Mouse (Mus musculus) mature B cell (primary cell): ENCODE results near the gene Arhgef6.

Experiments used
- in situ Hi-C: fragments of 300-500 bp; cut with MboI; formaldehyde crosslinking; loops from 2 replicates; pipeline ENCODE4 v1.14.3; 2019

Arhgef6 gene

DNA sequence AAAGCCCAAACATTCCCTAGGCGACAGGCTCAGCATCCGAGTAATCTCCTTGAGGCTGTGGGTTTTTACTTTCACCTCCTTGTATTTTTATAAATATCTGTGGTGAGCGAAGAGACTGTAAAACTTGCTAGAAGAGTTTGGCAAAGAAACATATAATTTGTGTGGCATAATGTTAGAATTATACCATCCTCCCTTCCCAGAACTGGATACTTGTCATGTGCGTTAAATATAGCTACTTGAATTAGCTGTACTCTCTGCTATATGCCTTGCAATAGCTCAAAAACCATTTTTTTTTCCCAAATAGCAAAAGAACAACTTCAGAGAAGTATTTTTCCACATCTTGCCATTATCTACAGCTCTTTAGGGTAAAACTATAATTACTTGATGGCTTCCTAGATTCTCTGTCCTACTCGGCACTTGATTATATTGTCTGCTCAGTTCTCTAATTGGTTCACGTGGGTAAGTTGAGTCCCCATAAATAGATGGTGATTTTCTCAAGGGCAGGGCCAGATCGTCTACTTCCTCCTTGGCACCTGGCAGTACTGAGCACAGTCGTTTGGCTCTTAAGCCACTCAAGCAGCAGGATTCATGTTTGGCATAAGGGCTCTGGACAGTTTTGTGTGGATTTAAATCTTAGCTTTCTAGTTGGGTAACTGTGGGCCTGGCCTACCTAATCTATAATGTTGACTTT lies 35.2 kb downstream of the Arhgef6 start:
- in situ Hi-C loops: no loop called here

DNA sequence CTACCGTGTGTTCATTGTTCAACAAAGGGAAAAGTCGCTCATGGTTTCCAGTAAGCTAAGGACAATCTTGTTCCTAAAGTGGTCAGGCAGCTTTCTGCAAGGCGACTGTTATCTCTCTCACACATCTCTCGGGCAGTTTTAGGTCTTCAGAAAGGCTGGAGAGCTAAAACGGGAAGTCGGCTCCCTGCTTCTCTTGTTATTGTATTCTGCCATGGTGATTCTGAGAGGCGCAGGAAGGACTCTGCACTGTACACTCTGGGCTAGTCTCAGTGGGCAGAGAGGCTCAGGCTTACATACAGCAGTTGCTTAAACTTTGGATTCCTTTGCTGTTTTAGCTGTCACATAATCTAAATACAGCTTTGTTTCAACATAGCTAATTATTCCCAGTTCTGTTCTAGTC lies 39.6 kb downstream of the Arhgef6 start:
- in situ Hi-C loops: no loop called here

DNA sequence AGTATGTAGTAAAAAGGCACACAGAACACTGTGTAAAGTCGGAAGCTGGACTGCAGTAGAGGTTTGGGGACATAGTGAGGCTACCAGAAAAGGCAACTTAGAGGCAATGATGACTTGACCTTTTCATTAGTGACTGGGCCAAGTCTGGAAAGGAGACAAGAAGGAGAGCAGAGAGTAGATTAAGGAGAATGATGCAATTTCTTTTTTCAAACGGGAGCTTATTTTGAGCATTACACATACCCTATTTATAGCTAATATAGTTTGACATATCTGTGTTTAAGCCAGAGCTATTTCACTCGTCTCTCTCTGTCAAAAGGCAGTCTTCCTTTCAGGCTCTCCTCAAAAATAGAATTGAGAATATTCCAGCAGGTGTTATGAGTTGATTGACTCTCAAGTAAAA lies 50.1 kb downstream of the Arhgef6 start:
- in situ Hi-C loops: no loop called here

DNA sequence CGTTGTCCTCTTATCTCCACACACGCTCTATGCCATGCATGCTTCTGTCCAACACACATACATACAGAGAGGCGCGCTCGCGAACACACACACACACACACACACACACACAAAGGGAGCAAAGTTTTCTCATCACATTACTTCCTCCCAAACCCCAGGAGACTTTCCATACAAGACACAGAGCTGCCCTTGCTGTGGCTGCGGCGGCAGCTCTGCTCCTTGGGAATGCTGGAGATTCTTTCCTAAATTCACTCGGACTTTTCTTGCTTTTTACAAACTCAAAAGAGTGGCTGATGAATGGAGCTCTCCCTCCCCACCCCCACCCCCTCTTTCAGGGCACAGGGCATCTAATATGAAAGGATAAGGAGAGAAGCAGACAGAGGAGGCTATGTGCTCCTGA lies 52.2 kb downstream of the Arhgef6 start:
- in situ Hi-C loops: no loop called here

DNA sequence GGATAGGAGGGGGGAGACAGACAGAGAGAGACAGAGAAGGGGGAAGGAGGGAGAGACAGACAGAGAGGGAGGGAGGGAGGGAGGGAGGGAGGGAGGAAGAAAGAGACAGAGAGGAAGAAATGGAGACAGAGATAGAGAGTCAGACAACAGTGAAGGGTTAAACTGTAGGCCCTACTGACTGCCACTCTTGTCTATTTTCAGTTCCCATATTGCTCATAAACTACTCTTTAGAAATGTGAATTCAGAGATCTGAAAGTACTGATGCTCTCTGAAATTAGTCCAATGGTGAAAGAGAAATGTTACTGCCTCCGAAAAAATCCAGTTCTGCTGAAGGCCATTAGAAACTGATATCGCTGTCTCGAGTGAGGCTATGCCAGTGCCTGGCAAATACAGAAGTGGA lies 56.3 kb downstream of the Arhgef6 start:
- in situ Hi-C loops: no loop called here

DNA sequence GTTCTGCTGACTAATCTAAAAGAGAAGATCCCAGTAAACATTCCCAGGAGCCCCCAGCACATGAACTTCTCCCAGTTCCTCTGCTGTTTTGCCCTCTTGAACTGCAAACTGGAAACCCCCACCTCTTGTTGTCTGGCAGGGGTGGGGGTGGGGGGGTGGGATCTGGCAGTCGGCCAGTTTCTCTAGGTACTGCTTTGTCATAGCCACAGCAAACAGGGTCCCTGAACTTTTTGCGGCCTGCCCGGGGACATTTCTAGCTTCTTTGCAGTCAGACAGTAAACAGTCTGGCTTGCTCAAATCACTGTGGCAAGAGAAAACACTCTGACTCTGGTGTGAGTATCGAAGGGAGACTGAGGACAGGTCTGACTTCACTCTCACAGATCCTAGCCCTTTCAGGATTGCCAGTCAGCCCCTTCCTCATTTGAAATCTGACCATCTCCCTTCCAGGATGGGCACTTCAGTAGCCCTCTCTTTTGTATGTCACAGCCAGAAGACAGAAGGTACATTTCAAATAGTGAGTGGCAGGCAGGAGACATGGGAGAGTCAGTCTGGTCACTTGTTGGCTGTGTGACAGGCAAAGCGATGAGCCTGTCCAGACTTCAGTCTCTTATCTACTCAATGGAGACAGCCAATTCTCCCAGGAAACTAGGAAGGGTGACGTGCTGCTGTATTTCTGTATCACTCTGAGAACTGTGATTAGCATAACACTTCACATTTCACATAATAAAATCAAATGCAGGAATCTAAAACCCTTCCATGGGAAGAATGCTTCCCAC lies 60.8 kb downstream of the Arhgef6 start:
- in situ Hi-C loops: no loop called here

DNA sequence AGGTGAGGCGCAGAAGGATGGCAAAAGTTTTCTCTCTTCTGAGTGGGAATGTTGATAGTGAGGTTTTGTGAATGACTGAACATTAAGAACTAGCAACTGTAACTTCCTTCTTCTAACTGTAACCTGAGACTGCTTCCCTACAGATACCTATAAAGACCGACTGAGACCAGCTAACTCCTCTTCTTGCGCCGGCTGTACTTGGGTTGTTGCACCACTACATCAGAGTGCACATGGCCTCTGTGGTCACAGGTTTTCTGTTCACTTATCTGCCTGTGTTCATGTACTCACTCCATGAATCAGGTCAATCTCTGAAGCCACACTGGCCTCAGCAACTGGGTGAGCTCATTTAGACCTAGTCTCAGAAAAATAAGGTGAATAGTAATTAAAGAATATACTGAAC lies 75.0 kb downstream of the Arhgef6 start:
- in situ Hi-C loops: no loop called here

DNA sequence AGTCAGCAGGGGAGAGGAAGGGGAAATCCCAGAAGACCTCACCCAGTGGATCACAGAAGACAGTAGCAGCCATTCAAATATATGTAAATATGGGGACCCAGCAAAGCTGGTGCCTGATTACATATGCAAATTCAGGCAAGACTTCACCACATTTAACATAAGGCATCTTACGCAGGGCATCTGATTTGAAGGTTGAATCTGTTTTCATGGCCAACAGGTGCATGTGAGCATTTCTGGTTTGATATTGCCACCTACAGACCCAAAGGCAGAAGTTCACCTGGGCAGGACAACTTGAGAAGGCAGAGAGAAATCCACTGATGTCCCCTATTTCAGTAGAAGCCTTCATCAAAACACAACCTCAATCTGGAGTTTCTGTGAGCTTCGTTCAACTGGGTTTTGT lies 77.8 kb downstream of the Arhgef6 start:
- in situ Hi-C loops: no loop called here

DNA sequence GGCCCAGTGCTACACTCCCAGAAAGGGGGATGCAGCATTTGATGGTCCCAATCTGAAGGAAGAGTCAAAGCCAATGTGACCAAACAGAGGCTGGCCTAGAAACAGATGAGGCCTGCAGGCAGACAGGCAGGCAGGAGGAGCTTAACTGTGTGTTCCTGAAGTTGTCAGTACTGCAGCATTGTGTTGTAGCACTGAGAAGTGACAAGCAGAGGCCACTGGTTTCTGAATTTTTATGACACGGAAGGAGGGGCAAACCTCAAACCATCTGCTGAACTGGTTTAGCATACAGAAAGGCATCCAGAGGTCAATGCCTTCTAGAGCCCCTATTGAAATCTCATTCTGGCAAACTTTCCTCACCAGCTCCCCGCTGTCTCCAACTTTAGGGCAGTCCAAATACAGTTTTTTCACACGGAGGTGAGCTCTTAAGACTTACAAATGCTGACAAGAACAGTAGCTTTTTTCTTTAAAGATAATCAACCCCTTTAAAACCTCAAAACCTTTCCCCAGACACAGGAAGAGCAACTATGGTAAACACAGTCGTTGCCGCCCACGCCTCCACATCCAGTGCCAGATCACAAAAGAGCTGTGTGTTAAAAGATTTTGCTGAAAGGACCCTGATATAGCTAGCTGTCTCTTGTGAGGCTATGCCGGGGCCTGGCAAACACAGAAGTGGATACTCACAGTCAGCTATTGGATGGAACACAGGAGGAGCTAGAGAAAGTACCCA lies 85.0 kb downstream of the Arhgef6 start:
- in situ Hi-C loops: no loop called here

DNA sequence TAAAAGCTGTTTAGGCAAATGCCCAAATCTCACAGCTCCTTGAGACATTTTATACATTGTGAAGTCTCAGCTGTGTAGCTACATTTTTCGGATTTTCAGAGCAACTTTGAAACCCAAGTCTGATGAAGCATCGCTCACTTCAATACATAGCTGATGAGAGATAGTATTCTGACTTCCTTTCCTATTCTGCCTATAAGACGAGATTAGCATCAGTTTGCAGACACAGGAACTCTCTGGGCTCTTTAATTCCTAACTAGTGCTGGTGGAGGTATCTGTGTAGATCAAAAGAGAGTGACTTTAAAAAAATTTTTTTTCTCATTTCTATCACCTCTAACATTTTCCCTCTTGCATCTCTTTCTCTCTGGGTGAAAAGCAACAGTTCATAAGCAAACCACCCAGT lies 100.0 kb downstream of the Arhgef6 start:
- in situ Hi-C loops: no loop called here

DNA sequence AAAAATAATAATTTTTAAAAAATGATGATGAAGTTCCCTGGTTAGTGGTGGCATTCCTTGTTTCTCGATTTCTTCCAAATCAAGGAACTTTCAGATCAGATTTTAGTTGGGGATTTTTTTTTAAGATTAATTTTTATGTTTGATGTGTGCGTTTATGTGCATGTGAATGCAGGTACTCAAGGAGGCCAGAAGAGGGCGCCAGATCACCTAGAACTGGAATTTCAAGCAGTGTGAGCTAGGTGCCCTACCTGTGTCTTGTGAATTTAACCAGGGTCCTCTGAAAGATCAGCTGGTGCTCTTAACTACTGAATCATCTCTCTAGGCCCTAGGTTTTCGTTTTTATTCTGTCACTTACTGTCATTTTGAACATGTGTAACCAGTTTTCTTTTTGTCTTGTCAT lies 102.5 kb downstream of the Arhgef6 start:
- in situ Hi-C loops: no loop called here

DNA sequence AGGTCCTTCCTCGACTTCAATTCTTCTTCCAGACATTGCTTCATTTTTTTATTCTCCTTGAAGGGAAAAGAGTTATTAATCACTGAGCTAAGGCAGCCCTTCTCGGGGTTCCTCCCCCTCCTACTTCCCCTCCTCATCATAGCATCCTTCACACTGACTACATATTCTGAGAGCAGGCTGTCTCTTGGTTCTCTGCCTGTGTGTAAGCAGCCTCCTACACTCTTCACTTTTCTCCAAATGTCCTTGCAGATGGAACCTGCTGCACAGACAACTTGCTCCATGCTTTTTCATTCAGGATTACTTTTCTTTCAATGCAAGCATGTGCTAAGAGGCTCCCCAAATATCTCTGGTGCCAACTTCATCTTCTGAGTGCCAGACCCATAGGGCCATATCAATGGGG lies 104.9 kb downstream of the Arhgef6 start:
- in situ Hi-C loops: no loop called here

DNA sequence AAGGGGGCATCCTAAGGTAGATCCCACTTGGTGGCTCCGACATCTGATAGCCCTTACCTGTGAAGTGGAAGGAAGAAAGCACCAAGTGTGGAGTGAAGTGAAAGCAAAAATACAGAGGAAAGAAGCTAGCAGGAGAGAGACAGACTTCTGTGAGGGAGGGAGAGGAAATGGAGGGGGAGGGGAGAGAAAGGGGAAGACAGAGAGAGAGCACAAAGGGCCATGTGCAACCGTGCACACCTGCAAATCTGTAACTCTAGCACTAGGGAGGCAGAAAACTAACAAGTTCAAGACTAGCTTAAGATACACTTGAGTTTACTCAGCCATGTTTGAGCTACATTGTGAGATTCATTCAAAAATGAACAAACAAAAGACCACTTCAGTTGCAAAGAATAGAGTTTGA lies 110.4 kb downstream of the Arhgef6 start:
- in situ Hi-C loops: no loop called here

DNA sequence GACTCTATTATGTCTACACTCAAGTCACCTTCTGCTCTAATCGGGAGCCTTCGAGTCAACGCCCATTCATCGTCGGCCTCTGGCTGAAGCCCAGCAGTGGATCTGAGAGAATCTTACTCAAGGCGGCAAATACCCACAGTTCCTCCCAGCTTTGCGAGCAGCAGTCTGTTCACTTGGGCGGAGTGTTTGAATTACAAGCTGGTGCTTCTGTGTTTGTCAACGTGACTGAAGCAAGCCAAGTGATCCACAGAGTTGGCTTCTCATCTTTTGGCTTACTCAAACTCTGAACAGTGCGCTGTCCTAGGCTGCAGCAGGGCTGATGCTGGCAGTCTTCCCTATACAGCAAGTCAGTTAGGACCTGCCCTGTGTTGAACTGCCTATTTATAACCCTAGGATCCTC lies 115.2 kb downstream of the Arhgef6 start:
- in situ Hi-C loops: no loop called here

DNA sequence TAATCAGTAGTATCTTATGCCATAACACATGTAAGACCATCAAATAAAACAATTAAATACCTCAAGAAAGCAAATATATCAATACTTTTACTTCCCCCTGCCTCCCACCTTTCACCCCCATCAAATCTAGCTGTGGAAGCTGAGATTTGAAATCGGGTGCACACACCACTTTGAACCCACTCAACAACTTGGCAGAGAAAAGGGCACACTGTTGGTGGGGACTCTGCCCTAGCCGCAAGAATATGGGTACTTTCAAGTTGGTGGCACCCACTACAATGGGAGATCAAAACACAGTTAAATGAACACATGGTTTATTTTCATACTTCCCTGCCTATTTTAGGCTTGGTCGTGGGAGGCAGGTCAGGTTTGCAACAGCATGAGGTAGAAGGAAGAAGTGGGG lies 116.6 kb downstream of the Arhgef6 start:
- in situ Hi-C loops: no loop called here

DNA sequence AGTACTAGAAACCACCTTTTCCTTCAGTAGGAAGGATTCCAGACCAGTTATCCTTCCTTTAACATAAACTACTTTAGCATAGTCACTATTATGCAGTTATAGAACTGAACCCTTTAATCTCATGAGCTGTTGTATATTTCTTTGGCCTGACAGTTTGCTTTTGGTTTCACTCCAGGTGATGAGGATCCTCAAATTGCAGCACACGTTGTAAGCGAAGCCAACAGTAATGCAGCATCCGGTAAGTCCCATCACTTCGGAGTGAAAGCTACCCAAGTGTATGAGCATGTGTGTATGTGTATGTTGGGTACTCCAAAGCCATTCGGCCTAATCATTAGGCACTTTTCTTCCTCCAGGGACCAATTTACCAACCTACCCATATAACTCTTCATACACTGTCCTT lies 119.0 kb downstream of the Arhgef6 start:
- in situ Hi-C loops: no loop called here

DNA sequence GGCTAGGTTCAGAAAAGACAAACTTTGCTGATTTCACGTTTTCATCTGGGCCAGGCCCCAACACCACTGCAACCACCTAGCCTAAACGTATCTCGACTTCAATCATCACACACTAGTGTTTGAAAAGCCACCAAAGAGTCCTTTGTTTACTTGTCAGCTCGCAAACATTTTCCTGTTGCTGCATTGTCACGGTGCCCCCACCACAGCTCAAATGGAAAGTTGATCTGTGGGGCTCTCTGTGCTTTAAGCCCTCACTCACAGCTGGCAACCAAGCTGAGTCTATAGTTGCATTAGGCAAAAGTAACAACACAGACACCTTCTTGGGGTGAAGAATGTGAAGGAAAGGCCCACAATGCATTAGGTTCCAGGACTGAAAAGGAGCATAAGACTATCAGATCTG lies 122.3 kb downstream of the Arhgef6 start:
- in situ Hi-C loops: no loop called here

DNA sequence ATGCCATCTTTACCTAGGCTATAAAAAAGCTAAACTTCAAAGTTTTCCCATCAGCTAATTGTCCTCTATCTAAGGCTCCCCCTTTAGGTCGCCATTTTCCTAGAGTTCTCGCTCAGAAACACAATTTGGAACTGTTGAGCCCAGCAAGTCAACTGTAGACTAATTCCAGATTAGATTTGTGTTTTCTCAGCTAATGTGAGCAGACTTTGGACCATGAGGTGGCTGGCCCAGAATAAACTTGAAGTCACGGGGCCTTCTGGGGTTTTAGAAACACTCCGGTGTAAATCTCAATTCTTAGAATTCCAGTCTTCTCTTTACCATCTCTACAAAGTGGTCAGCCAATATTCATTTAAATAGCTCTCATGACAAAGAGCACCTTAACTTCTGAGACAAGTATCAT lies 123.0 kb downstream of the Arhgef6 start:
- in situ Hi-C loops: no loop called here

DNA sequence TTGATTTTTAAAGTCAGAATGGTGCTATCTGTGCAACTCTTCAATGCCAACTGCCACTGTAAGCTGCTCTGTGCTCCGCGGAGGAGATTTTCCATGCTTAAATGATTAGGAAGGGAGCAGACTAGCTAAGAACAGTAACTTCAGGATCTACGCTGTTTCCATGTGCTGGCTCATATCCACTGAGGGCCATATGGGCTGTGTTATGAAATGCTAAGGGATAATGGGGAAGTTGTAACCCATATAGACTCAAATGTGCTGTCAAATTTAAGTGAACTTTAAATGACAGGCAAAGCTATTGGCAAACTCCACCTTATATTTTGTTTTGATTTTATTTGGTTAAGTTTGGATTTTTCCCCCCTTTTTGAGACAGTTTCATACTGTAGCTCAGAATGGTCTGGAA lies 125.7 kb downstream of the Arhgef6 start:
- in situ Hi-C loops: no loop called here

DNA sequence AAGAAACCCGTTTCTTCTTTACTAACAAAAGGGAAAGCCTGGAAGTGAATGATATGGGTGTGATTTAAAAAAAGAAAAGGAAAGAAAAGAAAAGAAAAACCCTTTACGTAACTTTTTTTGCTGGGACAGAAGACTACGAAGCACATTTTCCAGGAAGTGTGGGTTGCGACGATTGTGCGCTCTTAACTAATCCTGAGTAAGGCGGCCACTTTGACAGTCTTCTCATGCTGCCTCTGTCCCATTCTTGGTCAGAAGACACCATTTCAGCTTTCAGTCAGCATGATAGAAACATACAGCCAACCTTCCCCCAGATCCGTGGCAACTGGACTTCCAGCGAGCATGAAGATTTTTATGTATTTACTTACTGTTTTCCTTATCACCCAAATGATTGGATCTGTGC lies 126.7 kb downstream of the Arhgef6 start, which contains the start of gene Cd40lg:
Gene Cd40lg, plus strand, starts transcription at position 268 of the 400 bp plus-strand sequence.
- in situ Hi-C loops: no loop called here

DNA sequence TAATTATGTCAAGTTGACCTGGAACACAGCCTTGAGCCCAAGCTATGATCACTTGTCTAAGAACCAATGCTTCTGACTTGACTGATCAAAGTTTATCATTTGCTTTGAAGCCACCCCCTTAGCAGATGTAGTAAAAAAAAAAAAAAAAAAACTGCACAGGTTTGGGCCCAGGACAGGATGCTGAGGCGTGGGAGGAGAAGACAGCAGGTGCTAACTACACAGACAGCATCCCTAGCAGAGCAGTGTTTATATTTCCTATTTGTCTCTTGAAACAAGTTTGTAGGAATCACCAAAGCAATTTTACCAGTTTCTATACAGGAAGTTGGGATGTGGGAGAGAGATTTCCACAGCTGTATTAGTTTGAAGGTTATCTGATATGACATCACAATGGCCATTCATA lies 127.9 kb downstream of the Arhgef6 start:
- in situ Hi-C loops: no loop called here

DNA sequence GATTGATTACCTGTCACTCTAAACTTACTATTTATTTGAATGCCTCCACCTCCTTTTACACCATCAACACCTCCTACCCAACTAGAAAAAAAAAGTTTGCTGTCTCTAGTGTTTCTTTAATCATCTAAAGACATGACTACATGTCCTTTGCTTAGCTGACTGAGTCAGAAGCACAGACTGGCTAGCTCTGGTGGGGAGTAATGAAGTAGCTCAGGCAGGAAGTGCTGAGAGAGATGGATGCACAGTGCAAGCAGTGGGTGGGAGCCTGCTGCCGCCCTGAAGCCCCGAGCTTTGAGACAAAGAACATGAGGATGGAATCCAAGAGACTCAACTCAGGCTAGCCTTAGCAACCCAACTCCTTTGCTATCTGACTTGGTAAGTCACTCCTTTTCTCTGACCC lies 138.1 kb downstream of the Arhgef6 start:
- in situ Hi-C loops: no loop called here

DNA sequence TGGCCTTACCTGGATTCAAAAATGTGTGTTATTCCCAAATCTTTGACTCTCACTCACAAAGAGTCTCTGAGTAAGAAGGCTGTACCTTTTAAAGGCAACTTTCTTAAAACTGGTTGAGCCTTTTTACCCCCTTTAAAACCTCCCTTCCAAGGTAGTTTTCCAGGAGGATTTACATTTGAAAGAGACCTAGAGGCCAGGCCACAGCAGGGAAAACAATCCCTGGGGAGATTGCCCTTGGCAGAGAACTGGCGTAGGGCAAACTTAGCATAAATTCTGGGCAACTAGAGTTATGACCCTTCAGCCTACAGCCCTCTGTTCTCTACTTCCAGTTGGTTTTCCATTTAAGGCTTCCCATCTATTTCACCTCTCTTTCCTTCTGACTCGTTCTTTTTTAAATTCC lies 140.5 kb downstream of the Arhgef6 start:
- in situ Hi-C loops: no loop called here
